ENCODE assay signal across 23 mouse cellular contexts in genomic region chr9:97629180-97629579, GRCm38 (mm10).
A peak's percentile ranks its signal among the peaks of the same experiment; 100 is the strongest.
DNase-seq lines count a peak whose midpoint lies in the region; ATAC-seq and TF ChIP-seq lines count a peak whose summit lies in the region.
"Had no signal": no experiment of that assay in that cellular context is flagged by ENCODE, and none has a peak within 500 bp of the region (broad histone marks: within the 10 kb centered on the region; RNA-seq: fewer than 3 reads in every experiment).

No protein-coding gene starts in this region.

- H3K9ac ChIP-seq in lung, embryonic 14.5 days: no peak overlapping the region
- H3K9ac ChIP-seq: embryonic facial prominence, embryonic 13.5 days; forebrain, embryonic 12.5 days; hindbrain, embryonic 13.5 days; limb, embryonic 13.5 days; liver, postnatal 0 days; midbrain, embryonic 15.5 days had no signal

- H3K4me2 ChIP-seq in lung, embryonic 14.5 days: no peak overlapping the region
- H3K4me2 ChIP-seq: embryonic facial prominence, embryonic 13.5 days; forebrain, embryonic 12.5 days; hindbrain, embryonic 13.5 days; limb, embryonic 13.5 days; liver, embryonic 11.5 days; midbrain, embryonic 15.5 days had no signal

- H3K27ac ChIP-seq in lung, embryonic 14.5 days (ENCODE audit: low read depth): no peak overlapping the region; the same call in 1 of the 2 replicates
- H3K27ac ChIP-seq in embryonic facial prominence, embryonic 10.5 days (replicated peaks): no peak overlapping the region
- H3K27ac ChIP-seq: embryonic facial prominence, embryonic 13.5 days; forebrain, embryonic 12.5 days; hindbrain, embryonic 13.5 days; left cerebral cortex, adult 2 months; limb, embryonic 13.5 days; midbrain, embryonic 15.5 days had no signal

- no peak overlapping the region for H3K4me3 ChIP-seq in lung, embryonic 14.5 days (ENCODE audit: low read depth, low read length)
- H3K4me3 ChIP-seq in lung, adult 2 months (replicated peaks; ENCODE audit: extremely low read depth, low read depth, low read length): no peak overlapping the region
- H3K4me3 ChIP-seq in embryonic facial prominence, embryonic 10.5 days: no peak overlapping the region
- H3K4me3 ChIP-seq: embryonic facial prominence, embryonic 13.5 days; erythroblast, embryonic 14.5 days; forebrain, embryonic 12.5 days; hindbrain, embryonic 13.5 days; left cerebral cortex, adult 2 months; limb, embryonic 13.5 days; midbrain, embryonic 15.5 days had no signal

- H3K9me3 ChIP-seq in lung, embryonic 14.5 days (ENCODE audit: low read depth, low read length): no peaks in the 10 kb centered on the region
- no peaks in the 10 kb centered on the region for H3K9me3 ChIP-seq in embryonic facial prominence, embryonic 10.5 days
- H3K9me3 ChIP-seq: embryonic facial prominence, embryonic 13.5 days; forebrain, embryonic 12.5 days; hindbrain, embryonic 13.5 days; limb, embryonic 13.5 days; midbrain, embryonic 15.5 days had no signal

- H3K36me3 ChIP-seq in lung, embryonic 14.5 days (ENCODE audit: insufficient read depth): no peaks in the 10 kb centered on the region
- no peaks in the 10 kb centered on the region for H3K36me3 ChIP-seq in embryonic facial prominence, embryonic 10.5 days (replicated peaks)
- H3K36me3 ChIP-seq: embryonic facial prominence, embryonic 13.5 days; forebrain, embryonic 12.5 days; hindbrain, embryonic 13.5 days; limb, embryonic 13.5 days; midbrain, embryonic 15.5 days had no signal

- no peak for TF ChIP-seq POLR2A in lung, adult 2 months (IDR thresholded peaks at IDR 0.05; ENCODE audit: borderline replicate concordance, extremely low read depth, low read depth, low read length)

- no peak for TF ChIP-seq CTCF in lung, embryonic 14.5 days (IDR thresholded peaks at IDR 0.05; ENCODE audit: low read depth)
- no peak for TF ChIP-seq CTCF in lung, adult 2 months (IDR thresholded peaks at IDR 0.05; ENCODE audit: insufficient read depth, low read length)

- DNase-seq in lung, embryonic 14.5 days: peak; percentile 55
- DNase-seq in lung, adult 2 months: no peak
- DNase-seq in retina, postnatal 1 day: peak; percentile 68
- DNase-seq in retina, embryonic 14.5 days (ENCODE audit: low spot score): no peak
- peak; percentile 26 for DNase-seq in embryonic facial prominence, embryonic 10.5 days (ENCODE audit: low spot score)
- DNase-seq in urinary bladder, adult 2 months (ENCODE audit: low spot score): no peak
- DNase-seq: adrenal gland, postnatal 25 days; B cell, adult 2 months; cerebellum, adult 11-12 months; cerebellum, adult 9-11 months; gastrocnemius, postnatal 14 days; kidney, postnatal 14 days; liver, postnatal 0 days; thymus, postnatal 4 days had no signal

- WGBS in lung, embryonic 14.5 days: 19% methylated on average over 3 of the region's 3 CpGs
- 38% methylated on average over 3 of the region's 3 CpGs for WGBS in lung, adult 2 months
- WGBS in embryonic facial prominence, embryonic 10.5 days: 43% methylated on average over 3 of the region's 3 CpGs

- ATAC-seq in lung, embryonic 14.5 days (ENCODE audit: insufficient read depth): peak; percentile 43; the same call in 1 of the 2 replicates
- ATAC-seq: intestine, postnatal 0 days; liver, postnatal 0 days; midbrain, embryonic 15.5 days had no signal

- no peaks in the 10 kb centered on the region for H3K4me1 ChIP-seq in lung, embryonic 14.5 days (ENCODE audit: insufficient read depth)
- H3K4me1 ChIP-seq in lung, adult 2 months (ENCODE audit: control insufficient read depth, insufficient read depth, low read length): no peaks in the 10 kb centered on the region
- peaks cover 6% of the 10 kb centered on the region for H3K4me1 ChIP-seq in embryonic facial prominence, embryonic 10.5 days
- H3K4me1 ChIP-seq: embryonic facial prominence, embryonic 13.5 days; limb, embryonic 13.5 days; midbrain, embryonic 15.5 days had no signal

- no peaks in the 10 kb centered on the region for H3K27me3 ChIP-seq in lung, embryonic 14.5 days (ENCODE audit: insufficient read depth, low read length)
- no peaks in the 10 kb centered on the region for H3K27me3 ChIP-seq in embryonic facial prominence, embryonic 10.5 days (replicated peaks; ENCODE audit: low read depth, poor library complexity, severe bottlenecking)
- H3K27me3 ChIP-seq: embryonic facial prominence, embryonic 13.5 days; forebrain, embryonic 12.5 days; hindbrain, embryonic 13.5 days; limb, embryonic 13.5 days; midbrain, embryonic 15.5 days had no signal

Comparison
In these comparisons a context has a peak if more than half of its experiments do, and no peak if none do; other contexts are left out.
1. DNase-seq: peak in lung, embryonic 14.5 days (single experiment), retina, postnatal 1 day (single experiment) and embryonic facial prominence, embryonic 10.5 days (single experiment); none in lung, adult 2 months (single experiment), retina, embryonic 14.5 days (single experiment) and urinary bladder, adult 2 months (single experiment).